Mouse (Mus musculus): ENCODE results near the gene Ehd1. TPM values are rescaled to one million over a fixed set of nuclear protein-coding genes. Genes with fewer than 3 reads are reported as not detected.

Gene Ehd1
- polyA plus RNA-seq, 2 experiments, result 38.0 to 81.6 TPM

DNA sequence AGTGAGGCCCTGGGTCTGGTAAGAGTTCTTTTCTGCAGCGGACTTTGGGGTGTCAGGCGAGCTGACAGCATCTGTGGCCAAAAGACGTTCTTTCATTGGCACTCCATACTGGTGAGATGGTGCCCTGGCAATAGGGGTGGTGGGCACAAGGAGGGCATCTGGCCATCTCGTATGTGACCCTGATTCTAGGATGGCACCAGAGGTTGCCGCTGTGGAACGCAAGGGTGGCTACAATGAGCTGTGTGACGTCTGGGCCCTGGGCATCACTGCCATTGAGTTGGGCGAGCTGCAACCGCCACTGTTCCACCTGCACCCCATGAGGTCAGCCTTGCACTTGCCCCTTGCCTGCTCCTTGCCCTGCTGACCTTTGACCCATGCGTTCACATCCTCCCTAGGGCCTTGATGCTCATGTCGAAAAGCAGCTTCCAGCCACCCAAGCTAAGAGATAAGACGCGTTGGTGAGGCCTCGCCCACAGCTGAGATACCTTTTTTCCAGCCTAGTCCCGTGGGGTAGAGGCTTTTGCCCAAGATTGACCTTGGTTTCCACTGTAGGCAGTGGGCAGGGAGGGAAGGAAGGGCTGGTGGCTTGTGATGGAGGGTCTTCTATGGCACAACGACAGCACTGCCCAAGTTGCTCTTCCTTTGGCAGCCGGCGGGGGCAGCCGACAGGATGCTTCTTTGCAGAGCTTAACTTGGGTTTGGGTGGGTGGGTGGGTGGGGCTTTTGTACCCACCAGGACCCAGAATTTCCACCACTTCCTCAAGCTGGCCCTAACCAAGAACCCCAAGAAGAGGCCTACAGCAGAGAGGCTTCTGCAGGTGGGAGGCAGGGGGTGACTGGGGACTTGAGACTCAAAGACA lies 66.8 kb downstream of the Ehd1 start:
- no peak for ATAC-seq (ENCODE audit: insufficient read depth)
- no peak for DNase-seq (ENCODE audit: low read depth in 3 of 3, low spot score in 3 of 3)
- H3K4me2 ChIP-seq (ENCODE audit: low read depth), result no peak overlapping the region
- H3K9ac ChIP-seq (replicated peaks), result no peak overlapping the region
- no peak overlapping the region for H3K4me3 ChIP-seq (ENCODE audit: insufficient read depth in 1 of 2, low read depth in 2 of 2, low read length in 2 of 2)
- H3K27ac ChIP-seq, result no peak overlapping the region
- peaks cover 6% of the 10 kb centered on the region for H3K36me3 ChIP-seq (replicated peaks; ENCODE audit: control insufficient read depth, insufficient read depth, low read depth)
- WGBS (ENCODE audit: insufficient replicate concordance), result 58% methylated on average over 19 of the region's 19 CpGs
- H3K4me1 ChIP-seq (replicated peaks; ENCODE audit: control insufficient read depth in 2 of 2, insufficient read depth in 2 of 2, low read length in 1 of 2), result peaks cover 8 to 20% of the 10 kb centered on the region in 2 experiments
- H3K9me3 ChIP-seq (ENCODE audit: control insufficient read depth, low read length), result no peaks in the 10 kb centered on the region
- peak; percentile 37; the same call in 1 of the 2 replicates for TF ChIP-seq CTCF (IDR thresholded peaks at IDR 0.05; ENCODE audit: low read depth)
- TF ChIP-seq EP300 (IDR thresholded peaks at IDR 0.05; ENCODE audit: low read depth), result no peak
- no peaks in the 10 kb centered on the region for H3K27me3 ChIP-seq (ENCODE audit: control insufficient read depth, insufficient read depth, low read length)

DNA sequence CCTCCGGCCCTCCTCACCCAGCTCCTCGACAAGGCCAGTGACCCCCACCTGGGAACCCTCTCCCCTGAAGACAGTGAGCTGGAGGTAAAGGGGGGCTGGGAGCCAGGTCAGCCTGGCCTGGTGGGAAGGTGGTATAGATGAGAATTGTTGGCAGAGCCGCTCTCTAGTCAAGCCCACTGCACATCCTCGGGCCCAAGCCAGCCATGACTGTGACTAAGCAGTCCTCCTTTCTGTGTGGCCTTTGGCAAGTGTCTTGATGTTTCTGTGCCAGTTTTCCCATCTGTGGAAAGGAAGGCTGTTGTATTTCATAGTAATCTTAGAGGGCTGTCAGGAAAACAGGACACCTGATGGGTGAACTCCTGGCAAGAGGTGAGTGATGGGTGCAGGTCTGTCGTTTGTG lies 67.5 kb downstream of the Ehd1 start:
- peaks cover 2% of the 10 kb centered on the region for H3K36me3 ChIP-seq (replicated peaks; ENCODE audit: control insufficient read depth, insufficient read depth, low read depth)
- 83% methylated on average over 5 of the region's 5 CpGs for WGBS (ENCODE audit: insufficient replicate concordance)

DNA sequence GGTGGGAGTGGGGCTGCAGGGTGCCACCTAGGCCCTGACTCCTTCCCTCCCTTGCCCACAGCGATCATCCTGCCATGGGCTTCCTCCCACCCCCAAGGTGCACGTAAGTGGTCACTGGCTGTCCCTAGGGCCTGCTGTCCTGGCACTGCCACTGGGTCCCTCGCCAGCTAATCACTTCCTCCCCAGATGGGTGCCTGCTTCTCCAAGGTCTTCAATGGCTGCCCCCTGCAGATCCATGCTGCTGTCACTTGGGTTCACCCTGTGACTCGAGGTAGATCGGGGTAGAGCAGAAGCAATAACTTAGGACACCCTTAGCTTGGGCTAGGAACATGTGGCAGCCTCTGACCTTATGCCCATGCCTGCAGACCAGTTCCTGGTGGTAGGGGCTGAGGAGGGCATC lies 69.5 kb downstream of the Ehd1 start:
- 66% methylated on average over 5 of the region's 5 CpGs for WGBS (ENCODE audit: insufficient replicate concordance)
- no peak for ATAC-seq (ENCODE audit: insufficient read depth)
- H3K27ac ChIP-seq, result no peak overlapping the region

More for the DNA sequence above, 67.5 kb downstream of the Ehd1 start:
- ATAC-seq (ENCODE audit: insufficient read depth), result no peak
- H3K9ac ChIP-seq (replicated peaks), result no peak overlapping the region
- DNase-seq (ENCODE audit: low read depth in 3 of 3, low spot score in 3 of 3), result no peak
- no peak overlapping the region for H3K4me3 ChIP-seq (ENCODE audit: insufficient read depth in 1 of 2, low read depth in 2 of 2, low read length in 2 of 2)
- H3K4me1 ChIP-seq (replicated peaks; ENCODE audit: control insufficient read depth in 2 of 2, insufficient read depth in 2 of 2, low read length in 1 of 2), result peaks cover 14 to 26% of the 10 kb centered on the region in 2 experiments
- no peak overlapping the region for H3K4me2 ChIP-seq (ENCODE audit: low read depth)
- no peak overlapping the region for H3K27ac ChIP-seq
- H3K9me3 ChIP-seq (ENCODE audit: control insufficient read depth, low read length), result no peaks in the 10 kb centered on the region
- H3K27me3 ChIP-seq (ENCODE audit: control insufficient read depth, insufficient read depth, low read length), result no peaks in the 10 kb centered on the region
- TF ChIP-seq CTCF (IDR thresholded peaks at IDR 0.05; ENCODE audit: low read depth) (no peak), EP300 (IDR thresholded peaks at IDR 0.05; ENCODE audit: low read depth) (no peak)

DNA sequence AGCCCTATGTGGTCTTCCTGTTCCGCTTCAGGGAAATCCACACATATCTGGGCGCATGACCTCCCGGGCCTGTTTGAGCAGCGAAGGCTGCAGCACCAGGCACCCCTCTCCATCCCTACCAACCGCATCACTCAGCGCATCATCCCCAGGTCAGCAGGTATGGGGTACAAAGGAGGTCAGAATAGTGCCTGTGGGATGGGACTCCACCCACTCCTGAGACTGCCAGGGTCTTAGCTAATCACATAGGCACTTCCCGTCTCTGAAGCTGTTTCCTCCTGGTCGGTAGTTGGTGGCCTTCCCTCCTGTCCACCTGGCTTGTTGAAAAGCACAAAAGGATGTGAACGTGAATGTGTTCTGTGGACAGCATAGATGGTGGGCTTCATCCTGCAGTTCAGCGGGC lies 70.1 kb downstream of the Ehd1 start:
- Histone ChIP-seq H3K4me2 (ENCODE audit: low read depth) (no peak overlapping the region), H3K27ac (no peak overlapping the region), H3K9me3 (ENCODE audit: control insufficient read depth, low read length) (no peaks in the 10 kb centered on the region), H3K36me3 (replicated peaks; ENCODE audit: control insufficient read depth, insufficient read depth, low read depth) (no peaks in the 10 kb centered on the region; the same call in 1 of the 2 replicates), H3K4me1 (replicated peaks; ENCODE audit: control insufficient read depth in 2 of 2, insufficient read depth in 2 of 2, low read length in 1 of 2) (peaks cover 10 to 20% of the 10 kb centered on the region in 2 experiments), H3K27me3 (ENCODE audit: control insufficient read depth, insufficient read depth, low read length) (no peaks in the 10 kb centered on the region), H3K9ac (replicated peaks) (no peak overlapping the region), H3K4me3 (ENCODE audit: insufficient read depth in 1 of 2, low read depth in 2 of 2, low read length in 2 of 2) (no peak overlapping the region)
- TF ChIP-seq CTCF (IDR thresholded peaks at IDR 0.05; ENCODE audit: low read depth), result no peak
- no peak for TF ChIP-seq EP300 (IDR thresholded peaks at IDR 0.05; ENCODE audit: low read depth)
- DNase-seq (ENCODE audit: low read depth in 3 of 3, low spot score in 3 of 3) (no peak), ATAC-seq (ENCODE audit: insufficient read depth) (no peak)
- WGBS (ENCODE audit: insufficient replicate concordance), result 78% methylated on average over 10 of the region's 10 CpGs

More for the DNA sequence above, 69.5 kb downstream of the Ehd1 start:
- no peaks in the 10 kb centered on the region for H3K27me3 ChIP-seq (ENCODE audit: control insufficient read depth, insufficient read depth, low read length)
- no peak overlapping the region for H3K4me3 ChIP-seq (ENCODE audit: insufficient read depth in 1 of 2, low read depth in 2 of 2, low read length in 2 of 2)
- no peak for DNase-seq (ENCODE audit: low read depth in 3 of 3, low spot score in 3 of 3)
- peaks cover 10 to 22% of the 10 kb centered on the region in 2 experiments for H3K4me1 ChIP-seq (replicated peaks; ENCODE audit: control insufficient read depth in 2 of 2, insufficient read depth in 2 of 2, low read length in 1 of 2)
- H3K36me3 ChIP-seq (replicated peaks; ENCODE audit: control insufficient read depth, insufficient read depth, low read depth), result no peaks in the 10 kb centered on the region; the same call in 1 of the 2 replicates
- H3K4me2 ChIP-seq (ENCODE audit: low read depth), result no peak overlapping the region
- TF ChIP-seq CTCF (IDR thresholded peaks at IDR 0.05; ENCODE audit: low read depth), result no peak
- TF ChIP-seq EP300 (IDR thresholded peaks at IDR 0.05; ENCODE audit: low read depth), result no peak
- no peak overlapping the region for H3K9ac ChIP-seq (replicated peaks)
- no peaks in the 10 kb centered on the region for H3K9me3 ChIP-seq (ENCODE audit: control insufficient read depth, low read length)

DNA sequence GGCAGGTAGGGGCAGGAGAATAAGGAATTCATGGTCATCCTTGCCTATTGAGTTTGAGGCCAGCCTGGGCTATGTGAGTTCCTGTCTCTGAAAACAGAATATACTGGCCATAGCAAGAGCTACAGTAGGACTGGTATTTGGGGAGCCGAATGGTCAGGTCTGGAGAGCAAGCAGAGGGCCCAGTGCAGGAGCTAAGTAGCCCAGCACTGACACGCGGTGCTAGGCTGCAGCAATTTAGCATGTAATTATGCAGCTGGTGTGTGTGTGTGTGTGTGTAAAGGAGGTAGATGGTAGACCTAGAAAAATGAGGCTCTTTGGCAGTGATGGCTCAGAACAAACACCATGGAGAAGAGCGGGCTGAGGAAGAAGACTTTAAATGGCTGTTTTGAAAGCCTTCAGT lies 71.1 kb downstream of the Ehd1 start:
- TF ChIP-seq CTCF (IDR thresholded peaks at IDR 0.05; ENCODE audit: low read depth) (no peak), EP300 (IDR thresholded peaks at IDR 0.05; ENCODE audit: low read depth) (no peak)
- H3K4me1 ChIP-seq (replicated peaks; ENCODE audit: control insufficient read depth in 2 of 2, insufficient read depth in 2 of 2, low read length in 1 of 2), result peaks cover 10 to 16% of the 10 kb centered on the region in 2 experiments
- no peak for DNase-seq (ENCODE audit: low read depth in 3 of 3, low spot score in 3 of 3)

More for the DNA sequence above, 71.1 kb downstream of the Ehd1 start:
- no peak overlapping the region for H3K4me3 ChIP-seq (ENCODE audit: insufficient read depth in 1 of 2, low read depth in 2 of 2, low read length in 2 of 2)
- no peaks in the 10 kb centered on the region; the same call in 1 of the 2 replicates for H3K36me3 ChIP-seq (replicated peaks; ENCODE audit: control insufficient read depth, insufficient read depth, low read depth)
- H3K27ac ChIP-seq, result no peak overlapping the region
- H3K4me2 ChIP-seq (ENCODE audit: low read depth), result no peak overlapping the region
- WGBS (ENCODE audit: insufficient replicate concordance), result 89% methylated on average over 4 of the region's 4 CpGs
- no peaks in the 10 kb centered on the region for H3K9me3 ChIP-seq (ENCODE audit: control insufficient read depth, low read length)
- no peak for ATAC-seq (ENCODE audit: insufficient read depth)
- H3K27me3 ChIP-seq (ENCODE audit: control insufficient read depth, insufficient read depth, low read length), result no peaks in the 10 kb centered on the region
- H3K9ac ChIP-seq (replicated peaks), result no peak overlapping the region

Data from liver, embryonic 14.5 days (tissue).